9 mouse cellular contexts compared by ENCODE assay signal in the genomic region with DNA sequence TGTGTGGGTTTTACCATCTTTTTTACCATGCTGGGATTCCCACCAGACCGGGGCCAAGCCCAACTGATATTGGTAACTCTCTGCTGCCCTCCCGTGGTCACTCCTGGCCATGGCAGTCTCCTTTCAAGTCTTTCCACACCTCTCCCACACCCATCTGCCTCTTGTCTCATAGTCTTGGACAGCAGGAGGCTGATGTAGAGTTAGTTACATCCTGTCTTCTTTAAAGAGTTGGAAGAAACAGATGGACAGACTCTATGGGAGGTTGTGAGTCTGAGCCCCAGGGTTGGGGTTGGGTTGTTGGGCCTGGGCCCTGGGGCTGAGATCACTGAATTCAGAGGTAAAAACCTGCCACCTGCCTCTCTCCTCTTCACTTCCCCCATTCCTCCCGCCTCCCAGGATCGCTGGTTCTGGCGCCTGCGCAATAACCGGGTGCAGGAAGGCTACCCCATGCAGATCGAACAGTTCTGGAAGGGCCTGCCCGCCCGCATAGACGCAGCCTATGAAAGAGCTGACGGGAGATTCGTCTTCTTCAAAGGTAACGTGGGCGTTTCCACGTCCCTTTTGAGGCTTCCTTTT. TPM values are rescaled to one million over a fixed set of nuclear protein-coding genes. Genes with fewer than 3 reads are reported as not detected.
DNase-seq lines count a peak whose midpoint lies in the region; ATAC-seq and TF ChIP-seq lines count a peak whose summit lies in the region.
"Had no signal": no experiment of that assay in that cellular context is flagged by ENCODE, and none has a peak within 500 bp of the region (broad histone marks: within the 10 kb centered on the region; RNA-seq: fewer than 3 reads in every experiment).

No protein-coding gene starts in this region.

- no peak overlapping the region for H3K27ac ChIP-seq in liver, postnatal 0 days (ENCODE audit: low read depth)
- H3K27ac ChIP-seq: liver, embryonic 15.5 days had no signal

- 36% methylated on average over 16 of the region's 16 CpGs for WGBS in liver, postnatal 0 days (ENCODE audit: insufficient replicate concordance)

- no peaks in the 10 kb centered on the region for H3K9me3 ChIP-seq in G1E (replicated peaks)
- no peaks in the 10 kb centered on the region for H3K9me3 ChIP-seq in liver, postnatal 0 days (ENCODE audit: low read length)
- H3K9me3 ChIP-seq: liver, embryonic 15.5 days had no signal

- DNase-seq in CD4-positive helper T cell, adult 2 months (ENCODE audit: low read depth, low spot score), result peak; percentile 83
- peak; percentile 79 for DNase-seq in G1E (ENCODE audit: low spot score)
- DNase-seq in cerebellum, adult 18-20 months, result peak; percentile 95 to 98
- DNase-seq in frontal cortex, adult 2 months (ENCODE audit: extremely low spot score in 1 of 2, low spot score in 1 of 2), result peak; percentile 89 to 96
- DNase-seq in kidney, postnatal 36 days, result peak; percentile 69 to 90
- DNase-seq in liver, postnatal 0 days, result peak; percentile 87
- DNase-seq in right cerebral cortex, postnatal 14 days, result peak; percentile 82
- peak; percentile 64 to 73 for DNase-seq in urinary bladder, postnatal 36 days (ENCODE audit: low spot score in 2 of 2)

- no peak overlapping the region for H3K4me2 ChIP-seq in liver, postnatal 0 days (ENCODE audit: low read depth, low read length)
- H3K4me2 ChIP-seq: liver, embryonic 15.5 days had no signal

- peak; percentile 97 for TF ChIP-seq CTCF in G1E (IDR thresholded peaks at IDR 0.05; ENCODE audit: low read depth, low read length)
- peak; percentile 94 for TF ChIP-seq CTCF in liver, postnatal 0 days (IDR thresholded peaks at IDR 0.05; ENCODE audit: low read depth)

- H3K36me3 ChIP-seq in G1E (replicated peaks), result peaks cover 10% of the 10 kb centered on the region
- no peaks in the 10 kb centered on the region for H3K36me3 ChIP-seq in liver, postnatal 0 days (replicated peaks; ENCODE audit: insufficient read depth, low read length)
- H3K36me3 ChIP-seq: liver, embryonic 15.5 days had no signal

- no peak for TF ChIP-seq EP300 in liver, postnatal 0 days (IDR thresholded peaks at IDR 0.05; ENCODE audit: low read depth)

- H3K27me3 ChIP-seq in G1E (ENCODE audit: insufficient read depth, low read length), result peaks cover 51% of the 10 kb centered on the region
- no peaks in the 10 kb centered on the region for H3K27me3 ChIP-seq in liver, postnatal 0 days (ENCODE audit: insufficient read depth, low read length)
- H3K27me3 ChIP-seq: liver, embryonic 15.5 days had no signal

- H3K4me3 ChIP-seq in G1E (ENCODE audit: low read depth, low read length), result no peak overlapping the region
- no peak overlapping the region for H3K4me3 ChIP-seq in liver, postnatal 0 days (ENCODE audit: low read depth, low read length)
- H3K4me3 ChIP-seq: liver, embryonic 15.5 days had no signal

- no peak for ATAC-seq in G1E (ENCODE audit: extremely low read depth, insufficient number of reproducible peaks, low FRiP score, poor library complexity, severe bottlenecking)
- ATAC-seq in liver, postnatal 0 days, result peak; percentile 60

- H3K4me1 ChIP-seq in G1E (ENCODE audit: insufficient read depth, low read depth, low read length), result peaks cover 3% of the 10 kb centered on the region; the same call in 1 of the 2 replicates
- no peaks in the 10 kb centered on the region for H3K4me1 ChIP-seq in liver, postnatal 0 days (ENCODE audit: insufficient read depth)
- H3K4me1 ChIP-seq: liver, embryonic 15.5 days had no signal

- no peak overlapping the region for H3K9ac ChIP-seq in liver, postnatal 0 days (replicated peaks)
- H3K9ac ChIP-seq: liver, embryonic 15.5 days had no signal

RNA-seq across cellular contexts. Expression of a gene that starts 7.3 kb away (rescaled TPM):
- total RNA-seq in G1E (2014; fragmentation: Nextera tagmentation), result 9.2 and 12.8 TPM in 2 replicates
- 19.0 and 20.4 TPM in 2 replicates for total RNA-seq in G1E (2017)
- 36.3 and 45.0 TPM in 2 replicates for polyA plus RNA-seq in G1E (2012)
- 81.7 and 83.7 TPM in 2 replicates for polyA plus RNA-seq in frontal cortex, adult 2 months (2012; rRNA removed)
- 6.6 and 7.5 TPM in 2 replicates for polyA plus RNA-seq in liver, postnatal 0 days (2015; fragmentation: Nextera tagmentation; extraction: Ambion mirVana)

RNA-seq across cellular contexts. Expression of a gene that starts 14.8 kb away (rescaled TPM):
- total RNA-seq in G1E (2014; fragmentation: Nextera tagmentation), result 261 and 324 TPM in 2 replicates
- 91.5 and 148 TPM in 2 replicates for total RNA-seq in G1E (2017)
- polyA plus RNA-seq in G1E (2012), result 251 and 369 TPM in 2 replicates
- polyA plus RNA-seq in frontal cortex, adult 2 months (2012; rRNA removed), result 69.1 and 75.1 TPM in 2 replicates
- 120 and 130 TPM in 2 replicates for polyA plus RNA-seq in liver, postnatal 0 days (2015; fragmentation: Nextera tagmentation; extraction: Ambion mirVana)

RNA-seq across cellular contexts. Expression of a gene that starts 22.7 kb away (rescaled TPM):
- not detected in 2 replicates for total RNA-seq in G1E (2014; fragmentation: Nextera tagmentation)
- total RNA-seq in G1E (2017), result 0.22 TPM in 1 of 2 replicates, not detected in the other
- not detected in 2 replicates for polyA plus RNA-seq in G1E (2012)
- not detected in 2 replicates for polyA plus RNA-seq in frontal cortex, adult 2 months (2012; rRNA removed)
- polyA plus RNA-seq in liver, postnatal 0 days (2015; fragmentation: Nextera tagmentation; extraction: Ambion mirVana), result 0.15 and 0.19 TPM in 2 replicates

RNA-seq across cellular contexts. Expression of a gene that starts 36.8 kb away (rescaled TPM):
- total RNA-seq in G1E (2014; fragmentation: Nextera tagmentation) (not detected in 2 replicates), G1E (2017) (0.05 and 0.12 TPM in 2 replicates)
- polyA plus RNA-seq in G1E (2012), result not detected in 2 replicates
- polyA plus RNA-seq in frontal cortex, adult 2 months (2012; rRNA removed), result 36.1 and 39.7 TPM in 2 replicates
- polyA plus RNA-seq in liver, postnatal 0 days (2015; fragmentation: Nextera tagmentation; extraction: Ambion mirVana), result not detected in 2 replicates
- polyA plus RNA-seq: liver, embryonic 15.5 days had no signal
